Mouse (Mus musculus) cerebellum, adult (tissue): ENCODE measurements at regions not wholly inside any gene's neighbourhood (a gene's known extent, or its start where the extent isn't known, plus 50 kb on each side); places are given as distances from the start of the nearest gene placed in this dataset.

Source experiments
- ATAC-seq: cut with Nextera tagmentation; 2 replicates; pipeline ENCODE4 v1.9.2; 2017; ENCODE audit warnings: mild to moderate bottlenecking, moderate library complexity, mixed read lengths; ENCODE audit not compliant: insufficient number of reproducible peaks, low FRiP score, low TSS enrichment

GRCm38 (mm10) chr19:26548562-26549270 lies 56.1 kb upstream of the Smarca2 start:
- no peak for ATAC-seq

- ATAC-seq: no peak
Observed at GRCm38 (mm10) chr19:26550299-26550698, 54.6 kb upstream of the Smarca2 start.
